Mouse (Mus musculus) heart, embryonic 11.5 days (tissue): ENCODE data around the gene Ptpn4. TPM values are rescaled to one million over a fixed set of nuclear protein-coding genes. Genes with fewer than 3 reads are reported as not detected.
A peak's percentile ranks its signal among the peaks of the same experiment; 100 is the strongest.

Experiments
- ATAC-seq: fragments of 200-750 bp; cut with Nextera tagmentation; replicated peaks from 2 replicates; pipeline ENCODE4 v1.8.0; 2017; ENCODE audit warnings: moderate library complexity; ENCODE audit not compliant: insufficient number of reproducible peaks, low FRiP score, low TSS enrichment
- H3K27ac ChIP-seq: fragments of 300-500 bp; sonication (generic); 2 replicates; pipeline ENCODE4 v1.5.1; 2014; ENCODE audit warnings: mild to moderate bottlenecking, low read depth, low read length
- H3K27me3 ChIP-seq: fragments of 300-500 bp; sonication (generic); 2 replicates; pipeline ENCODE4 v1.6.1; 2014; ENCODE audit warnings: mild to moderate bottlenecking, low read length, mixed read lengths; ENCODE audit not compliant: control insufficient read depth, insufficient read depth
- H3K36me3 ChIP-seq: fragments of 300-500 bp; sonication (generic); 2 replicates; pipeline ENCODE4 v1.6.1; 2014; ENCODE audit warnings: mild to moderate bottlenecking, low read length, moderate library complexity, mixed read lengths; ENCODE audit not compliant: control insufficient read depth, insufficient read depth
- H3K4me1 ChIP-seq: fragments of 300-500 bp; sonication (generic); 2 replicates; pipeline ENCODE4 v1.6.1; 2014; ENCODE audit warnings: low read length; ENCODE audit not compliant: control insufficient read depth, insufficient read depth
- H3K4me2 ChIP-seq: fragments of 300-500 bp; sonication (generic); 2 replicates; pipeline ENCODE4 v1.6.1; 2014; ENCODE audit warnings: mild to moderate bottlenecking, moderate library complexity
- H3K4me3 ChIP-seq: fragments of 300-500 bp; sonication (generic); 2 replicates; pipeline ENCODE4 v1.5.1; 2014; ENCODE audit warnings: low read depth, low read length
- H3K9ac ChIP-seq: fragments of 300-500 bp; sonication (generic); 2 replicates; pipeline ENCODE4 v1.6.1; 2014; ENCODE audit warnings: mild to moderate bottlenecking, low read depth, low read length, moderate library complexity
- H3K9me3 ChIP-seq: fragments of 300-500 bp; sonication (generic); replicated peaks from 2 replicates; pipeline ENCODE4 v1.6.1; 2016; ENCODE audit warnings: low read length; ENCODE audit not compliant: control insufficient read depth
- WGBS: fragments of 180-500 bp; shearing (Covaris S2); extraction: QIAGEN DNeasy Blood & Tissue Kit; methylation state at CpG from one replicate; pipeline ENCODE4 v1.1.7; 2014; ENCODE audit not compliant: insufficient replicate concordance; 5-methylcytosine and 5-hydroxymethylcytosine counted together
- polyA plus RNA-seq: library from polyadenylated mRNA; unstranded; fragments of >200 nt; fragmentation: Nextera tagmentation; extraction: Ambion mirVana; gene quantifications from 2 replicates; pipeline ENCODE4 v1.2.1, GENCODE M21; 2014

Gene Ptpn4
- 4.8 and 5.9 TPM in 2 replicates for polyA plus RNA-seq

DNA sequence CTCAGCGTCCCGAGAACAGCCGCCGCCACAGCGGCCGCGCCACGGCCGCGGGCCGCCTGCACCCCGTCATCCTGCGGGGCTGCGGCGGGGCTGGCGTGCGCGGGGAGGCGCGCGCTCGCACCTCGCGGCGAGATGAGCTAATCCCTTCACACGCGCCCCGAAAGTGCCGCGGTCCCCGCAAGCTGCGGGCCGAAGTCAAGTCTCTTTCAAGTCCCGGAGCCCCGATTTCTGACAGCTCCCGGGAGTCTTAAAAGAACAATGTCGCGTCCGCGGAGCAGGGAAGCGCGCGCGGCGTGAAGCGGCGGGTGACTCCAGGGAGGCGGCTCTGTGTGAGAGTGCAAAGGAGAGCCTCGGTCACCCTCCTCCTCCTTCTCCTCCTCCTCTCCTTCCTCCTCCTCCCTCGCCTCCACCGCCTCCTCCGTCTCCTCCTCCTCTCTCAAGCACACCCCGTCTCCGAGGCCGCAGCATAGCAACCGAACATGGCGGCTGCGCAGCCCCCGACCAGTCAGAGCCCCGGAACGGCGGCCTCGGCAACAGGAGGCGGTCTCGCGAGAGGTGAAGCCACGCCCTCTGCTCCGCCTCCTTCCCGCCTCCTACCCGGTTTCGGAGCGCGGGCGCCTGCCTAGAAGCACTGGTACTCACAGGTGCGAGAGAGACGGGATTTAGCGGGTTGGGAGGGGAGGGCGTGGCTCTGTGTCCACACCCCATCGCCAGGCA, at the start of gene Ptpn4:
Gene Ptpn4 (minus strand): TSS at position 579 of the 717 bp plus-strand sequence.
- Histone ChIP-seq H3K4me3 (peak within 1 kb of the TSS; percentile 87), H3K9me3 (no peaks in the 10 kb centered on the region), H3K9ac (peak within 1 kb of the TSS; percentile 92), H3K36me3 (no peaks in the 10 kb centered on the region), H3K4me1 (peaks cover 8% of the 10 kb centered on the region), H3K27ac (peak within 1 kb of the TSS; percentile 84), H3K27me3 (no peaks in the 10 kb centered on the region), H3K4me2 (peak within 1 kb of the TSS; percentile 75)
- WGBS, result under 1% methylated on average over 71 of the region's 79 CpGs
- peak; percentile 99 for ATAC-seq

DNA sequence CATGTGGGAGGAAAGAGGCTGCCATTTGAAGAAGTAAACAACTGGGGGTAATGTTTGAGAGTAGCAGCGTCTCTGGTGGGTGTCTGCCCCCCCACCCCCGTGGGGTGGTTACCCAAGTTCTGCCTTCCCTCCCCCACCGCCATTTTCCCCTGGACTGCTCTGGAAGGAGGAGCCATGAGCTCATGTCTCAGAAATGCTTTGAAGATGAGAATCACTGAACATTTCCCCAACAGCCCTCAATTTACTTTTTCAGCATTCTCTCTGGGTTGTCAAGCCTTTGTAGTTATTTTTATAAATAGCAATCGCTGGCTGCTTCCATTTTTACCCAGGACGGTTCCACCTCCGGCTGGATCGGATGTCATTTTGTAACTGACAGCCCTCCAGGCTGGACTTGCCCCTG, 48.9 kb upstream of the Ptpn4 start:
- no peaks in the 10 kb centered on the region for H3K27me3 ChIP-seq
- 41% methylated on average over 7 of the region's 7 CpGs for WGBS
- no peaks in the 10 kb centered on the region for H3K36me3 ChIP-seq
- ATAC-seq, result no peak
- H3K4me2 ChIP-seq, result no peak overlapping the region
- H3K9ac ChIP-seq, result no peak overlapping the region
- H3K4me3 ChIP-seq, result no peak overlapping the region
- no peak overlapping the region for H3K27ac ChIP-seq
- H3K9me3 ChIP-seq, result no peaks in the 10 kb centered on the region
- 0 out of 2 replicates have a peak, but pooled peaks cover 3% of the 10 kb centered on the region for H3K4me1 ChIP-seq

DNA sequence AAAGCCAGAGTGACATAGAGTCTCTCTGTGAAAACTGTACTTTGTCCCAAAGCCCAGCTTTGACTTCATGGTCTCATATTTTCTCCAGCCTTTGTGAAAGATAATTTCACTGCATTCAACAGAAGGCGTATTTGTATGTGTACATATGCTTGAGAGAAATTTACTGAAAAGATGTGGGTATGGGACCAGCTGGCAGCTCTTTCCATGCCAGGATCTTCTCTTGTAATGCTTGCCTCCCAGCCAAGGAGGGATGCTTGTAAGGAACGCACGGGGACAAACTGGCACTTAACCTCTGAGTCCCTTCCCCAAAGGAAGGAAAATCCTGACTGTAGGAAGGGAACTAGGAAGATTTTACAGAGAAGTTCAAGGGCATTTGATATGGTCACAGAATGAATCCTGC, 46.9 kb upstream of the Ptpn4 start:
- 0 out of 2 replicates have a peak, but pooled peaks cover 3% of the 10 kb centered on the region for H3K4me1 ChIP-seq
- 82% methylated on average over 3 of the region's 3 CpGs for WGBS
- H3K9ac ChIP-seq, result no peak overlapping the region
- H3K27ac ChIP-seq, result no peak overlapping the region
- no peaks in the 10 kb centered on the region for H3K36me3 ChIP-seq
- no peaks in the 10 kb centered on the region for H3K27me3 ChIP-seq
- no peaks in the 10 kb centered on the region for H3K9me3 ChIP-seq
- no peak for ATAC-seq
- no peak overlapping the region for H3K4me3 ChIP-seq
- no peak overlapping the region for H3K4me2 ChIP-seq

DNA sequence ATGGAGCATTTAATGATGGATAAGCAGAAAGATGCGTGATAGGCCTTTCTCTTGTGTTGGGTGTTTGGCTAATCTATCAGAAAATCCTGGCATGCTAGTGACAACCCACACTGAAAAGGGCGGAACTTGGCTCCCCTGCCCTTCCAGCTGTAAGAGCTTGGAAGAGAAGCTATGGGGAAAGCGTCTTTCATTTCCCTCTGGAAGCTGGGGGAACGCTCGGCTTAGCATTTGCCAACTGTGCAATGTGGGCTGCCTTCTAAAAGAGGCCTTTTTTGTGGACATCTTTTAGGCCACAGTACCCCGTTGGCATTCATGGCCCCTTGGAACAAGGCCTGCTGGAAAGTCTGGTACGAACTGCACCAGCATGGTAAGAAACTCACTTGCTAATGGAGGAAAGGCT, 41.5 kb upstream of the Ptpn4 start:
- no peak overlapping the region for H3K4me2 ChIP-seq
- 80% methylated on average over 7 of the region's 7 CpGs for WGBS
- no peaks in the 10 kb centered on the region for H3K9me3 ChIP-seq
- H3K9ac ChIP-seq, result no peak overlapping the region
- no peak overlapping the region for H3K4me3 ChIP-seq
- no peak for ATAC-seq
- H3K36me3 ChIP-seq, result no peaks in the 10 kb centered on the region
- H3K27me3 ChIP-seq, result no peaks in the 10 kb centered on the region
- no peak overlapping the region for H3K27ac ChIP-seq
- H3K4me1 ChIP-seq, result no peaks in the 10 kb centered on the region

DNA sequence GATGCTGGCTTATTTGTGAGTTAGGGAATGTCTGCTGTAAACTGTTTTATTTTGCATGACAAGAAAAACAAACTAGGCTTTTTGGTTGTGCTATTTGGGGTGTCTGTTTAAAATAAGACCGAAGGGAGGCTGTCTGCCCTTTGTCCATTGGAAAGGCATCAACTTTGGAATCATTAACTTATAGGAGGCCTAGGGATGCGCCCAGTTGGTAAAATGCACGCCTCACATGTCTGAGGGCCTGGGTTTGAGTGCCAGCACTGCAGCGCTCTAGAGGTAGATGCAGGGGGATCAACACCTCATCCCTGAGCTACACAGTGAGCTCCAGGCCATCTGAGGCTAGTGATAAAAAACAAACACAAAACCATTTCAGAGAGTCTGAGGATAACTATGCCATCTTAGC, 40.1 kb upstream of the Ptpn4 start:
- no peak overlapping the region for H3K4me3 ChIP-seq
- no peak overlapping the region for H3K4me2 ChIP-seq
- no peak overlapping the region for H3K9ac ChIP-seq
- ATAC-seq, result no peak
- WGBS, result 82% methylated on average over 4 of the region's 4 CpGs
- H3K36me3 ChIP-seq, result no peaks in the 10 kb centered on the region
- H3K27me3 ChIP-seq, result no peaks in the 10 kb centered on the region
- H3K9me3 ChIP-seq, result no peaks in the 10 kb centered on the region
- H3K27ac ChIP-seq, result no peak overlapping the region
- H3K4me1 ChIP-seq, result no peaks in the 10 kb centered on the region

DNA sequence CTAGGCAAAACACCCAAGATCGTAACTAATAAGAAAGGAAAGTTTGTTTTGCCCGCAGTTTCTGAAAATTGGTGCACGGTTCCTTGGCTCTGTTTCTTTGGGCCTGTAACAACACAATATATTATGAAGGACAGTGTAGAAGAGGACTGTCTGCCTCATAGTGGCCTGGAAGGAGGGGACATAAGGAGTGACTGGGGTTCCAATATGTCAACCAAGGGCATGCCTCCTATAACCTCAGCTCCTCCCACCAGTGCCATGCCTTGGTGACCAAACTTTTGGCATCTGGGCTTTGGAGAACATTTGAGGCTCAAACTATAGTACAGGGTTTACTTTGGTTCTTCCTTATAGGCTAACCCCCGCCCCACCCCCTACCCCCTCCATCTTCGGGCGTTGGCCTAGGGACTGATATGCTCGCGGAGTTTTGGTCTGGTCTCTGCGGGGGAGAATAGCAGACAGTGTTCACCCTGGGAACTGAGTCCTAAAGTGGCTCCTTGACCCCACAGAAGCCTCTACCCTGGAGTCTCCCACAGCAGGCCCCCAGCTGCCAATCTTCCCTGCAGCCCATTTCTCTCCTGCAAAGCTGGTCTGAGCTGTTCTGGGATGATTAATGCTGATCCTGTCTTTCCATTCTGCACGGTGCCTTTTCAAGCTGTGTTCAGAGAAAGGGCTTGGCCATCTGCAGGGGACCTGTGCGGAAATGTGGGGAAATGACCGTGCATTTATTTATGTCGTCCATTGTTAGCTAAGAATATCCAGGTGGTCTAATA, 31.2 kb upstream of the Ptpn4 start:
- H3K4me3 ChIP-seq, result no peak overlapping the region
- no peaks in the 10 kb centered on the region for H3K9me3 ChIP-seq
- H3K27ac ChIP-seq, result no peak overlapping the region
- no peak overlapping the region for H3K4me2 ChIP-seq
- WGBS, result 71% methylated on average over 13 of the region's 13 CpGs
- no peak overlapping the region for H3K9ac ChIP-seq
- no peaks in the 10 kb centered on the region for H3K4me1 ChIP-seq
- no peak for ATAC-seq
- H3K27me3 ChIP-seq, result no peaks in the 10 kb centered on the region
- no peaks in the 10 kb centered on the region for H3K36me3 ChIP-seq

DNA sequence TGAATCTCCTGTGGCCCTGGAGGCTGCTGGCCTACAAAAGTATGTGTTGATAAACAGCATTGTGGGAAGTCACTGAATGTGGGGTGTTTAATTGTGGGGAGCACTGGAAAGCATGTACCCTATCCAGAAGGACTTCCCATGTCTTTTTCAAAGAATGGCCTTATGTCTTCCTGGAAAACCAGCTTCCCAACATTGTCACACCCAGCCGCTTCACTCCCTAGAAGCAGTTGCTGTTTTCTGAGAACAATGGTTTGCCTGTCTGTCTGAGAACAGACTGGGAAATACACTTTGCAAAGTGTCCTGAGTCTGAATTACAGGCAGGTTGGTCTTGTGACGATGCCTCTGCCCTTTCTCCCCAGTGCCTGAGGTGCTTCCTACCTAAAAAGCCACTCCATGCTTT, 29.9 kb upstream of the Ptpn4 start:
- Histone ChIP-seq H3K27me3 (no peaks in the 10 kb centered on the region), H3K4me1 (no peaks in the 10 kb centered on the region), H3K4me3 (no peak overlapping the region), H3K9me3 (no peaks in the 10 kb centered on the region), H3K9ac (no peak overlapping the region), H3K36me3 (no peaks in the 10 kb centered on the region), H3K4me2 (no peak overlapping the region), H3K27ac (no peak overlapping the region)
- no peak for ATAC-seq
- WGBS, result 57% methylated on average over 2 of the region's 2 CpGs

DNA sequence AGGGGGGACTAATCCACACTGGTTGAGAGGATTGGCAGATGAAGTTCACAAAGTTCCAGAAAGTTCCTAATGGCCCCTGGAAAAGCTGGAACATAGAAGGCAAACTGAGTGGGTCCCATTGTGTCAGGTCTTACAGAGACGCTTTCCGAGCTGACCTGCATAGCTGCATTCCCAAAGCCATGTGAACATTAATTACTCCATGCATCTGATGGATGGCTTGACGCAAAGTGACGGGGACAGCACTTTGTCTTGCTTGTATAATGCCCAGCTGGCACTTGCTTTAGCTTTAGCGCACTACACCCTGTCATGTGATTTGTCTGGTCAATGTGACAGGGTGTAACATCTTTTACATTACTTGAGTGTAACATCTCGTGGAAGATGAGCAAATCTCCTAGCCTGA, 27.9 kb upstream of the Ptpn4 start:
- no peak for ATAC-seq
- Histone ChIP-seq H3K9me3 (no peaks in the 10 kb centered on the region), H3K27ac (no peak overlapping the region), H3K36me3 (no peaks in the 10 kb centered on the region), H3K4me1 (no peaks in the 10 kb centered on the region), H3K4me2 (no peak overlapping the region), H3K4me3 (no peak overlapping the region), H3K27me3 (no peaks in the 10 kb centered on the region), H3K9ac (no peak overlapping the region)
- WGBS, result 80% methylated on average over 6 of the region's 6 CpGs
